Mouse (Mus musculus) heart, embryonic 13.5 days (tissue): Measurements from ENCODE around the gene Trim34a. TPM values are rescaled to one million over a fixed set of nuclear protein-coding genes. Genes with fewer than 3 reads are reported as not detected.
A peak's percentile ranks its signal among the peaks of the same experiment; 100 is the strongest.
"Not testable (repeated sequence)": the region's sequence is repeated elsewhere in the genome, so short reads cannot be mapped to it uniquely, and the experiment has no call there.

Experiments used
- ATAC-seq: fragments of 200-750 bp; cut with Nextera tagmentation; 2 replicates; pipeline ENCODE4 v1.8.0; 2017; ENCODE audit warnings: moderate TSS enrichment; ENCODE audit not compliant: insufficient number of reproducible peaks, low FRiP score, low TSS enrichment; ENCODE audit errors: extremely low read depth
- H3K27ac ChIP-seq: fragments of 300-500 bp; sonication (generic); replicated peaks from 2 replicates; pipeline ENCODE4 v1.5.1; 2015; ENCODE audit warnings: moderate library complexity, mild to moderate bottlenecking, inconsistent platforms
- H3K27me3 ChIP-seq: fragments of 300-500 bp; sonication (generic); replicated peaks from 2 replicates; pipeline ENCODE4 v1.6.1; 2015; ENCODE audit warnings: mild to moderate bottlenecking, inconsistent platforms
- H3K36me3 ChIP-seq: fragments of 300-500 bp; sonication (generic); 2 replicates; pipeline ENCODE4 v1.6.1; 2015; ENCODE audit warnings: mild to moderate bottlenecking, inconsistent platforms
- H3K4me1 ChIP-seq: fragments of 300-500 bp; sonication (generic); 2 replicates; pipeline ENCODE4 v1.6.1; 2015; ENCODE audit warnings: inconsistent platforms
- H3K4me2 ChIP-seq: fragments of 300-500 bp; sonication (generic); 2 replicates; pipeline ENCODE4 v1.6.1; 2015; ENCODE audit warnings: inconsistent platforms, mild to moderate bottlenecking, moderate library complexity
- H3K4me3 ChIP-seq: fragments of 300-500 bp; sonication (generic); 2 replicates; pipeline ENCODE4 v1.5.1; 2015; ENCODE audit warnings: moderate library complexity, mild to moderate bottlenecking, inconsistent platforms
- H3K9ac ChIP-seq: fragments of 300-500 bp; sonication (generic); 2 replicates; pipeline ENCODE4 v1.6.1; 2015; ENCODE audit warnings: inconsistent platforms, mild to moderate bottlenecking, moderate library complexity
- H3K9me3 ChIP-seq: fragments of 300-500 bp; sonication (generic); 2 replicates; pipeline ENCODE4 v1.6.1; 2016; ENCODE audit warnings: inconsistent platforms
- WGBS: fragments of 180-500 bp; shearing (Covaris S2); methylation state at CpG from one replicate; pipeline ENCODE4 v1.1.7; 2015; ENCODE audit warnings: mixed read lengths; 5-methylcytosine and 5-hydroxymethylcytosine counted together
- polyA plus RNA-seq: library from polyadenylated mRNA; unstranded; fragments of >200 nt; fragmentation: Nextera tagmentation; extraction: Ambion mirVana; gene quantifications from 2 replicates; pipeline ENCODE4 v1.2.1, GENCODE M21; 2015

Trim34a gene
- polyA plus RNA-seq, 1 experiment from 2014 or later, result 2.1 TPM

GRCm38 (mm10) chr7:104265335-104265734 lies 21.1 kb downstream of the Trim34a start:
- ATAC-seq, result peak; percentile 42; the same call in 1 of the 2 replicates
- H3K4me2 ChIP-seq, H3K27ac ChIP-seq, H3K9ac ChIP-seq, H3K4me1 ChIP-seq, H3K4me3 ChIP-seq, H3K27me3 ChIP-seq, H3K9me3 ChIP-seq, H3K36me3 ChIP-seq: not testable (repeated sequence)
- WGBS, result 40% methylated on average over 4 of the region's 5 CpGs

DNA sequence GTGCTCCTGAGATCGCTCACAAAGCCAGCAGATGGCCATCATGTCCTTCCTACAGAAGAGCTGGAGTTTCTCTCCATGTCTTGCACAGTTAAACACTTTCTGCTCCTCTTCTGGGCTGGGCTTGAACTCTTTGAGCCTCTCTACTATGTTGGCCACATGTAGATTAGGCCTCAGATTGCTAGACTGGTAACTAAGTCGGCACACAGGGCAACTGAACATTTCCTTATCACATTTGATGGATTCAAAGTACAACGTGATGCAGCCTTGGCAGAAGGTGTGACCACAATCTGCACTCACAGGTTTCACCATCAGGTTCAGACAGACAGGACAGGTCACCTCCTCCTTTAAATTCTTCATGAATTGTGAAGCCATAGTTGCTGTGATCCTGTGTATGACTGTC lies 35.1 kb downstream of the Trim34a start:
- not testable (repeated sequence) for H3K27me3 ChIP-seq, H3K36me3 ChIP-seq, H3K4me1 ChIP-seq, H3K4me2 ChIP-seq, H3K27ac ChIP-seq, H3K4me3 ChIP-seq, H3K9ac ChIP-seq, ATAC-seq, H3K9me3 ChIP-seq
- WGBS, result 65% methylated on average over 3 of the region's 3 CpGs

GRCm38 (mm10) chr7:104287576-104288443 lies 43.6 kb downstream of the Trim34a start, which contains the start of gene Trim5:
Gene Trim5, minus strand, starts transcription at chr7:104288094.
- peak; percentile 62; the same call in 1 of the 2 replicates for ATAC-seq
- Histone ChIP-seq H3K9ac (peak within 1 kb of the TSS; percentile 33; the same call in 1 of the 2 replicates), H3K4me3 (peak within 1 kb of the TSS; percentile 49), H3K4me2 (peak within 1 kb of the TSS; percentile 64)
- not testable (repeated sequence) for H3K4me1 ChIP-seq, H3K36me3 ChIP-seq, H3K9me3 ChIP-seq, H3K27me3 ChIP-seq, H3K27ac ChIP-seq
- 24% methylated on average over 14 of the region's 14 CpGs for WGBS

- H3K27me3 ChIP-seq, result no peaks in the 10 kb centered on the region
- ATAC-seq, result no peak
- H3K9me3 ChIP-seq, result 0 out of 2 replicates have a peak, but pooled peaks cover 4% of the 10 kb centered on the region
- no peak overlapping the region for H3K4me2 ChIP-seq
- no peaks in the 10 kb centered on the region for H3K4me1 ChIP-seq
- H3K27ac ChIP-seq, result no peak overlapping the region
- H3K36me3 ChIP-seq, result no peaks in the 10 kb centered on the region
- no peak overlapping the region for H3K9ac ChIP-seq
- WGBS, result 80% methylated on average over 1 of the region's 1 CpGs
- no peak overlapping the region for H3K4me3 ChIP-seq
These were observed 46.4 kb downstream of the Trim34a start for GRCm38 (mm10) chr7:104290641-104291040.

GRCm38 (mm10) chr7:104291638-104292400 lies 47.6 kb downstream of the Trim34a start:
- WGBS, result 77% methylated on average over 5 of the region's 5 CpGs
- no peaks in the 10 kb centered on the region for H3K27me3 ChIP-seq
- H3K4me3 ChIP-seq, result no peak overlapping the region
- H3K9me3 ChIP-seq, result 0 out of 2 replicates have a peak, but pooled peaks cover 4% of the 10 kb centered on the region
- no peak overlapping the region for H3K27ac ChIP-seq
- H3K4me1 ChIP-seq, result no peaks in the 10 kb centered on the region
- no peak overlapping the region for H3K9ac ChIP-seq
- no peak overlapping the region for H3K4me2 ChIP-seq
- no peak for ATAC-seq
- no peaks in the 10 kb centered on the region for H3K36me3 ChIP-seq

Other genes starting within 250 kb of the Trim34a start
- gene Olfr638, start 245.7 kb upstream of the Trim34a start, polyA plus RNA-seq, result not detected in 2 replicates
- gene Olfr639, start 227.2 kb upstream of the Trim34a start, polyA plus RNA-seq, result not detected in 2 replicates
- not detected in 2 replicates for gene Olfr640, start 218.9 kb upstream of the Trim34a start, polyA plus RNA-seq
- not detected in 2 replicates for gene Olfr641, start 209.0 kb upstream of the Trim34a start, polyA plus RNA-seq
- not detected in 2 replicates for gene Olfr642, start 191.8 kb upstream of the Trim34a start, polyA plus RNA-seq
- not detected in 2 replicates for gene 4930516K23Rik, start 183.0 kb upstream of the Trim34a start, polyA plus RNA-seq
- gene Olfr644, start 172.6 kb upstream of the Trim34a start, polyA plus RNA-seq, result not detected in 2 replicates
- gene Olfr645, start 159.0 kb upstream of the Trim34a start, polyA plus RNA-seq, result not detected in 2 replicates
- gene Olfr646, start 139.6 kb upstream of the Trim34a start, polyA plus RNA-seq, result not detected in 2 replicates
- not detected in 2 replicates for gene Ubqln5, start 114.6 kb upstream of the Trim34a start, polyA plus RNA-seq
- gene Olfr643, start 107.1 kb upstream of the Trim34a start, polyA plus RNA-seq, result not detected in 2 replicates
- not detected in 2 replicates for gene Ubqln3, start 101.2 kb upstream of the Trim34a start, polyA plus RNA-seq
- gene Ubqlnl, start 93.9 kb upstream of the Trim34a start, polyA plus RNA-seq, result not detected in 2 replicates
- gene Olfm5, start 79.6 kb upstream of the Trim34a start, polyA plus RNA-seq, result not detected in 2 replicates
- gene Olfr648, start 61.1 kb upstream of the Trim34a start, polyA plus RNA-seq, result 0.12 and 0.19 TPM in 2 replicates
- not detected in 2 replicates for gene Olfr649, start 48.5 kb upstream of the Trim34a start, polyA plus RNA-seq
- 2.8 TPM in 2 replicates for gene Trim6, start 25.7 kb upstream of the Trim34a start, polyA plus RNA-seq
- gene Trim5, start 43.6 kb downstream of the Trim34a start, polyA plus RNA-seq, result 0.57 TPM in 2 replicates
- gene Trim12a, start 71.0 kb downstream of the Trim34a start, polyA plus RNA-seq, result 7.6 and 8.8 TPM in 2 replicates
- gene Trim34b, start 85.0 kb downstream of the Trim34a start, polyA plus RNA-seq, result 0.13 TPM in 1 of 2 replicates, not detected in the other
- gene Trim12c, start 108.9 kb downstream of the Trim34a start, polyA plus RNA-seq, result 2.3 and 2.6 TPM in 2 replicates
- gene Trim30b, start 125.4 kb downstream of the Trim34a start, polyA plus RNA-seq, result 0.20 and 0.22 TPM in 2 replicates
- gene Trim30c, start 156.4 kb downstream of the Trim34a start, polyA plus RNA-seq, result 0.11 and 0.16 TPM in 2 replicates
- gene Trim30a, start 220.7 kb downstream of the Trim34a start, polyA plus RNA-seq, result 1.0 TPM in 2 replicates